Mouse (Mus musculus) heart, postnatal 0 days (tissue): ENCODE data around the gene Ccdc188. TPM values are rescaled to one million over a fixed set of nuclear protein-coding genes. Genes with fewer than 3 reads are reported as not detected.
A peak's percentile ranks its signal among the peaks of the same experiment; 100 is the strongest.

Experiments used
- ATAC-seq: fragments of 200-750 bp; cut with Nextera tagmentation; 2 replicates; pipeline ENCODE4 v1.8.0; 2017; ENCODE audit warnings: low read depth, moderate number of reproducible peaks, moderate library complexity; ENCODE audit not compliant: insufficient read depth
- DNase-seq: peaks from one replicate; pipeline ENCODE4 v3.0.0-alpha.2; 2016; ENCODE audit warnings: low spot score
- H3K27ac ChIP-seq: fragments of 300-500 bp; sonication (generic); 2 replicates; pipeline ENCODE4 v1.5.1; 2014; ENCODE audit warnings: low read depth, mild to moderate bottlenecking
- H3K27me3 ChIP-seq: fragments of 300-500 bp; sonication (generic); 2 replicates; pipeline ENCODE4 v1.6.1; 2014; ENCODE audit warnings: low read length, mixed read lengths; ENCODE audit not compliant: control insufficient read depth, insufficient read depth
- H3K36me3 ChIP-seq: fragments of 300-500 bp; sonication (generic); replicated peaks from 2 replicates; pipeline ENCODE4 v1.6.1; 2014; ENCODE audit warnings: low read length, mixed read lengths; ENCODE audit not compliant: control insufficient read depth, insufficient read depth
- H3K4me1 ChIP-seq: fragments of 300-500 bp; sonication (generic); 2 replicates; pipeline ENCODE4 v1.6.1; 2014; ENCODE audit warnings: antibody characterized with exemption; ENCODE audit not compliant: control insufficient read depth, insufficient read depth
- H3K4me2 ChIP-seq: fragments of 300-500 bp; sonication (generic); 2 replicates; pipeline ENCODE4 v1.6.1; 2014; ENCODE audit warnings: low read depth, mild to moderate bottlenecking, low read length, moderate library complexity
- H3K4me3 ChIP-seq: fragments of 300-500 bp; sonication (generic); 2 replicates; pipeline ENCODE4 v1.5.1; 2014; ENCODE audit warnings: low read depth, low read length
- H3K9ac ChIP-seq: fragments of 300-500 bp; sonication (generic); replicated peaks from 2 replicates; pipeline ENCODE4 v1.6.1; 2014; ENCODE audit warnings: low read depth, low read length, mixed read lengths
- H3K9me3 ChIP-seq: fragments of 300-500 bp; sonication (generic); replicated peaks from 2 replicates; pipeline ENCODE4 v1.6.1; 2016; ENCODE audit warnings: low read length; ENCODE audit not compliant: control insufficient read depth
- CTCF ChIP-seq: IDR thresholded peaks from 2 replicates; pipeline ENCODE4 v1.5.1; 2016; ENCODE audit warnings: antibody characterized with exemption, control low read depth, low read depth
- EP300 ChIP-seq: IDR thresholded peaks from 2 replicates; pipeline ENCODE4 v1.6.1; 2016; ENCODE audit warnings: antibody characterized with exemption, low read depth
- WGBS: fragments of 180-500 bp; shearing (Covaris S2); extraction: QIAGEN DNeasy Blood & Tissue Kit; methylation state at CpG from one replicate; pipeline ENCODE4 v1.1.7; 2014; 5-methylcytosine and 5-hydroxymethylcytosine counted together
- polyA plus RNA-seq: library from polyadenylated mRNA; unstranded; fragments of >200 nt; fragmentation: Nextera tagmentation; extraction: Ambion mirVana; gene quantifications from 2 replicates; pipeline ENCODE4 v1.2.1, GENCODE M21; 2015
- total RNA-seq: library from RNA; depleted of rRNA; stranded (reverse); fragments of >200 nt; gene quantifications from 2 replicates; pipeline ENCODE4 v1.2.3, GENCODE M21; 2014; ENCODE audit warnings: low replicate concordance; rRNA removed

Ccdc188 gene
- total and polyA plus RNA-seq, 2 experiments from 2014 or later: not detected

GRCm38 (mm10) chr16:18258221-18258620 lies 40.5 kb downstream of the Ccdc188 start, which contains the start of gene Gm49776:
Gene Gm49776 (minus strand): TSS chr16:18258321.
- Histone ChIP-seq H3K27me3 (no peaks in the 10 kb centered on the region), H3K27ac (no peak within 1 kb of the TSS), H3K36me3 (peaks cover 88% of the 10 kb centered on the region), H3K4me3 (no peak within 1 kb of the TSS), H3K9me3 (no peaks in the 10 kb centered on the region), H3K4me1 (no peaks in the 10 kb centered on the region), H3K9ac (no peak within 1 kb of the TSS), H3K4me2 (no peak within 1 kb of the TSS)
- 92% methylated on average over 2 of the region's 2 CpGs for WGBS
- ATAC-seq: no peak
- DNase-seq: no peak
- no peak for TF ChIP-seq CTCF
- TF ChIP-seq EP300: no peak

- DNase-seq (no peak), ATAC-seq (no peak)
- Histone ChIP-seq H3K4me2 (no peak overlapping the region), H3K27ac (no peak overlapping the region), H3K9ac (no peak overlapping the region), H3K36me3 (peaks cover 76% of the 10 kb centered on the region), H3K27me3 (no peaks in the 10 kb centered on the region), H3K9me3 (no peaks in the 10 kb centered on the region), H3K4me1 (no peaks in the 10 kb centered on the region), H3K4me3 (no peak overlapping the region)
- TF ChIP-seq CTCF (no peak), EP300 (no peak)
- 96% methylated on average over 1 of the region's 2 CpGs for WGBS
Observed at GRCm38 (mm10) chr16:18265024-18265423, 47.3 kb downstream of the Ccdc188 start.

- H3K9ac ChIP-seq: no peak overlapping the region
Observed at GRCm38 (mm10) chr16:18268182-18268581, 50.5 kb downstream of the Ccdc188 start.

More at GRCm38 (mm10) chr16:18268182-18268581, 50.5 kb downstream of the Ccdc188 start:
- no peaks in the 10 kb centered on the region for H3K4me1 ChIP-seq
- ATAC-seq (no peak), DNase-seq (no peak)
- no peak overlapping the region for H3K27ac ChIP-seq
- no peaks in the 10 kb centered on the region for H3K27me3 ChIP-seq
- no peak overlapping the region for H3K4me2 ChIP-seq
- H3K36me3 ChIP-seq: peaks cover 83% of the 10 kb centered on the region
- H3K9me3 ChIP-seq: no peaks in the 10 kb centered on the region
- no peak overlapping the region for H3K4me3 ChIP-seq
- TF ChIP-seq CTCF: peak; percentile 40
- TF ChIP-seq EP300: no peak
- 88% methylated on average over 5 of the region's 5 CpGs for WGBS

Other genes starting within 250 kb of the Ccdc188 start
- gene Vpreb2, start 237.5 kb upstream of the Ccdc188 start, total RNA-seq: not detected in 2 replicates
- gene Vpreb2, start 237.5 kb upstream of the Ccdc188 start, polyA plus RNA-seq: not detected in 2 replicates
- gene Dgcr6, start 165.0 kb upstream of the Ccdc188 start, total RNA-seq: 23.0 and 36.6 TPM in 2 replicates
- gene Dgcr6, start 165.0 kb upstream of the Ccdc188 start, polyA plus RNA-seq: 83.5 and 94.3 TPM in 2 replicates
- gene Prodh, start 127.7 kb upstream of the Ccdc188 start, total RNA-seq: 9.5 and 24.4 TPM in 2 replicates
- gene Prodh, start 127.7 kb upstream of the Ccdc188 start, polyA plus RNA-seq: 4.2 and 5.5 TPM in 2 replicates
- 1.9 and 6.3 TPM in 2 replicates for gene Rtn4r, start 90.2 kb upstream of the Ccdc188 start, total RNA-seq
- gene Rtn4r, start 90.2 kb upstream of the Ccdc188 start, polyA plus RNA-seq: 0.34 and 1.5 TPM in 2 replicates
- gene Zdhhc8, start 17.3 kb downstream of the Ccdc188 start, total RNA-seq: 27.7 and 47.0 TPM in 2 replicates
- gene Zdhhc8, start 17.3 kb downstream of the Ccdc188 start, polyA plus RNA-seq: 15.4 and 16.4 TPM in 2 replicates
- gene Trmt2a, start 30.8 kb downstream of the Ccdc188 start, total RNA-seq: 27.2 and 30.6 TPM in 2 replicates
- 31.6 and 33.9 TPM in 2 replicates for gene Trmt2a, start 30.8 kb downstream of the Ccdc188 start, polyA plus RNA-seq
- 51.3 and 65.1 TPM in 2 replicates for gene Ranbp1, start 30.9 kb downstream of the Ccdc188 start, total RNA-seq
- 210 and 213 TPM in 2 replicates for gene Ranbp1, start 30.9 kb downstream of the Ccdc188 start, polyA plus RNA-seq
- gene Gm49776, start 40.4 kb downstream of the Ccdc188 start, total RNA-seq: not detected in 2 replicates
- gene Gm49776, start 40.4 kb downstream of the Ccdc188 start, polyA plus RNA-seq: 0.82 TPM in 1 of 2 replicates, not detected in the other
- 23.4 and 23.5 TPM in 2 replicates for gene Dgcr8, start 71.4 kb downstream of the Ccdc188 start, total RNA-seq
- 8.9 and 9.6 TPM in 2 replicates for gene Dgcr8, start 71.4 kb downstream of the Ccdc188 start, polyA plus RNA-seq
- gene Tango2, start 130.2 kb downstream of the Ccdc188 start, total RNA-seq: 55.3 and 56.9 TPM in 2 replicates
- 65.8 and 69.0 TPM in 2 replicates for gene Tango2, start 130.2 kb downstream of the Ccdc188 start, polyA plus RNA-seq
- 62.1 and 95.5 TPM in 2 replicates for gene Arvcf, start 130.3 kb downstream of the Ccdc188 start, total RNA-seq
- gene Arvcf, start 130.3 kb downstream of the Ccdc188 start, polyA plus RNA-seq: 22.5 and 22.6 TPM in 2 replicates
- gene Txnrd2, start 208.5 kb downstream of the Ccdc188 start, total RNA-seq: 12.7 and 14.7 TPM in 2 replicates
- gene Txnrd2, start 208.5 kb downstream of the Ccdc188 start, polyA plus RNA-seq: 40.0 and 41.2 TPM in 2 replicates
- gene Comt, start 209.0 kb downstream of the Ccdc188 start, total RNA-seq: 160 and 168 TPM in 2 replicates
- 155 and 158 TPM in 2 replicates for gene Comt, start 209.0 kb downstream of the Ccdc188 start, polyA plus RNA-seq